ENCODE assay signal across 8 mouse cellular contexts in genomic region chr5:76540181-76540580, GRCm38 (mm10).
DNase-seq lines count a peak whose midpoint lies in the region; ATAC-seq lines count a peak whose summit lies in the region.

No protein-coding gene starts in this region.

- DNase-seq in frontal cortex, postnatal 25 days (ENCODE audit: low spot score in 2 of 2): no peak
- DNase-seq in ovary, adult 18-20 months (ENCODE audit: low spot score): peak; percentile 77
- no peak for DNase-seq in ovary, postnatal 10 days (ENCODE audit: low spot score)
- DNase-seq in heart, adult 9 months (ENCODE audit: low spot score in 2 of 2): peak; percentile 34 to 61
- peak; percentile 36 to 72 for DNase-seq in right cerebral cortex, postnatal 36 days (ENCODE audit: low spot score in 2 of 2)
- DNase-seq in cerebellum, adult 11 months: no peak
- DNase-seq in cerebellum, adult 11-12 months: no peak

- peak; percentile 91 for ATAC-seq in frontal cortex, adult (ENCODE audit: low TSS enrichment)

Comparison
In these comparisons a context has a peak if more than half of its experiments do, and no peak if none do; other contexts are left out.
1. DNase-seq: peak in ovary, adult 18-20 months (single experiment), heart, adult 9 months (2 of 2) and right cerebral cortex, postnatal 36 days (2 of 2); none in frontal cortex, postnatal 25 days (0 of 2), ovary, postnatal 10 days (single experiment), cerebellum, adult 11 months (single experiment) and cerebellum, adult 11-12 months (single experiment).